Mouse (Mus musculus) testis, adult 2 months (tissue): Measurements from ENCODE around the gene Cd6. TPM values are rescaled to one million over a fixed set of nuclear protein-coding genes. Genes with fewer than 3 reads are reported as not detected.

Experiments
- H3K27ac ChIP-seq: fragments of 200-500 bp; 2 replicates; pipeline ENCODE4 v1.5.1; 2012; ENCODE audit warnings: low read depth, low read length; ENCODE audit not compliant: control insufficient read depth, insufficient read depth
- H3K27me3 ChIP-seq: fragments of 200-500 bp; 2 replicates; pipeline ENCODE4 v1.6.1; 2012; ENCODE audit warnings: mild to moderate bottlenecking, low read length, moderate library complexity; ENCODE audit not compliant: control insufficient read depth, insufficient read depth
- H3K36me3 ChIP-seq: fragments of 200-500 bp; 2 replicates; pipeline ENCODE4 v1.6.1; 2012; ENCODE audit warnings: mild to moderate bottlenecking, low read length; ENCODE audit not compliant: control insufficient read depth, insufficient read depth
- H3K4me1 ChIP-seq: fragments of 200-500 bp; 2 replicates; pipeline ENCODE4 v1.6.1; 2012; ENCODE audit warnings: low read length; ENCODE audit not compliant: control insufficient read depth, insufficient read depth
- H3K4me3 ChIP-seq: fragments of 200-500 bp; 2 replicates; pipeline ENCODE4 v1.5.1; 2012; ENCODE audit warnings: low read depth, mild to moderate bottlenecking, low read length, moderate library complexity, mixed read lengths; ENCODE audit not compliant: control insufficient read depth
- CTCF ChIP-seq: fragments of 200-500 bp; IDR thresholded peaks from 2 replicates; pipeline ENCODE4 v1.5.1; 2012; ENCODE audit warnings: low read depth, mild to moderate bottlenecking, inconsistent platforms, low read length, moderate library complexity; ENCODE audit not compliant: control insufficient read depth, insufficient read depth, insufficient replicate concordance
- POLR2A ChIP-seq: fragments of 200-500 bp; IDR thresholded peaks from 2 replicates; pipeline ENCODE4 v1.6.1; 2012; ENCODE audit warnings: low read depth, mild to moderate bottlenecking, inconsistent platforms, low read length, moderate library complexity; ENCODE audit not compliant: control insufficient read depth
- polyA plus RNA-seq: library from polyadenylated mRNA; depleted of rRNA; stranded (reverse); fragments of >200 nt; gene quantifications from 2 replicates; pipeline ENCODE4 v1.2.3, GENCODE M21; 2012

Gene Cd6
- polyA plus RNA-seq, 1 experiment = not detected

DNA sequence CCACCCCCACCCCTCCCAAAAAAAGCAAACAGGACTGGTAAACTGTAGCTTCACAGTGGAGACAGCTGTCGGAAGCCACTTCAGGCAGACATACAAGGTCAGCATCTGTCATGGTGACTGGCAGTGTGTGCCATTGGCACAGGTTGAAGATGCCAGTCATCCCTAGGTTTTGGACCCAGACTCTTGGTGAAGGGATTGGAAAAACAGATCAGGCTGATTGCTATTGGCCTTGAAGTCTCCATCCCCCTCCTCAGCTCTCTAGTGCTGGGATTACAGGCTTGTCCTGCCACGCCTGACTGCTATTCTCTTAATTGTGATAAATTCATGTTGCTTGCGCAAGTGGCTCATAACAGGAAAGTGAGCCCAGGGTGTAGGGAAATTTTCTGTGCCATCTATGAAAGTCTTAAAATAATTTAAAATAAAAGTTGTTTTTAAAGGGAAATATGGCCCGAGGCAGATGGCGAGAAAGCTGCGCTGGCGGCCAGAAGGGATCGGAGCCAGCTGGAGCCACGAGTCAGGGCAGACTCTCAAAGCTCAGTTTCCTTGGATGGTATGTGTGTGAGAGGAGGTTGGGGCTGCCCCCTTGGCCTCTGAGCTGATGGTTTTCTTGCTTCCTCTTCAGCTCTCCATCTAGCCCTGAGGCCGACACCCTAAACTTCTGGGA lies 44.9 kb downstream of the Cd6 start:
- Histone ChIP-seq H3K27me3 (no peaks in the 10 kb centered on the region), H3K4me3 (no peak overlapping the region), H3K36me3 (no peaks in the 10 kb centered on the region), H3K4me1 (no peaks in the 10 kb centered on the region; the same call in 1 of the 2 replicates), H3K27ac (no peak overlapping the region)
- no peak for TF ChIP-seq CTCF
- no peak for TF ChIP-seq POLR2A

DNA sequence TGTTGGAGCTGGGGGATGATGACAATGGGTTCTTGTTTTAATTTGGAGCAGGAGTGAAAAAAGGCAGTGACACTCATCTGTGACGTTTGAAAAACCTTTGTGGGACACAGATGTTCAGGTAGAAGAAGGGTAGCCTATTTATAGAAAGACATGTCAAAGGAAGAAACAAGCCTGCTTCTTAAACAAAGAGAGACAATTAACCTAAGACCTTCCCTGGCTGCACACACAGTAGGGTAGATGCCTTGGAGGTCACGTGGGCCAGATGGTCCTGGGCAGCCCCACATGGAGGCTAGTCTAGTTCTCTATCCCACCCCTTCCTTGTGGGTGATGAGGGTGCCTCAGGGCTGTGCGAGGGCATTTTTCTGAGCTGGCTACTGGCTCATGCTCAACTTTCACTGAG lies 45.8 kb downstream of the Cd6 start:
- Histone ChIP-seq H3K36me3 (no peaks in the 10 kb centered on the region), H3K27ac (no peak overlapping the region)
- TF ChIP-seq POLR2A = no peak
- TF ChIP-seq CTCF = no peak

DNA sequence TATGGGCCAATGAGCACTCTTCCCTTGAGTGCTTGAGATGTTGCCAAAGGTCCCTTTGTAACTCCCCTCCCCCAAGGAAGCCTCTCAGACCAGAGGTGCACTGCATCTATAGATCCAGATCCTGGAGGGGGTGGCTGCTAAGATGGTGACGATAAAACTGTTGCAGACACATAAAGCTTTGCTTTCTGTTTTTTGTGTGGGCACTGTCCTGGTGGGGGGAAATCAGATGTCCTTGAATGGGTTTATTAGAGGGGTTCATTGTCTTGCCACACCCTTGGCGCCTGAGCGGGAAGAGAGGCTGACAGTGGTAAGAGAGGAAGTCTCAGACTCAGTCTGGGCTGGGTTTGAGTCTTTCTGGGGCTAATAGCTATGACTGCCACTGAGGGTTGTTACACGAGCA lies 46.7 kb downstream of the Cd6 start:
- Histone ChIP-seq H3K27ac (no peak overlapping the region), H3K4me3 (no peak overlapping the region), H3K4me1 (no peaks in the 10 kb centered on the region; the same call in 1 of the 2 replicates), H3K36me3 (no peaks in the 10 kb centered on the region), H3K27me3 (no peaks in the 10 kb centered on the region)
- no peak for TF ChIP-seq POLR2A
- no peak for TF ChIP-seq CTCF

More for the DNA sequence above, 45.8 kb downstream of the Cd6 start:
- H3K27me3 ChIP-seq = no peaks in the 10 kb centered on the region
- H3K4me3 ChIP-seq = no peak overlapping the region
- H3K4me1 ChIP-seq = no peaks in the 10 kb centered on the region; the same call in 1 of the 2 replicates

GRCm38 (mm10) chr19:10781641-10782040 lies 48.2 kb downstream of the Cd6 start:
- H3K36me3 ChIP-seq = no peaks in the 10 kb centered on the region
- TF ChIP-seq CTCF = no peak
- no peak for TF ChIP-seq POLR2A
- H3K4me1 ChIP-seq = no peaks in the 10 kb centered on the region
- no peaks in the 10 kb centered on the region for H3K27me3 ChIP-seq
- H3K27ac ChIP-seq = no peak overlapping the region
- H3K4me3 ChIP-seq = no peak overlapping the region

GRCm38 (mm10) chr19:10776906-10777305 lies 53.0 kb downstream of the Cd6 start:
- H3K36me3 ChIP-seq = no peaks in the 10 kb centered on the region
- TF ChIP-seq POLR2A = no peak
- no peak for TF ChIP-seq CTCF
- no peaks in the 10 kb centered on the region for H3K4me1 ChIP-seq
- H3K27ac ChIP-seq = no peak overlapping the region
- no peak overlapping the region for H3K4me3 ChIP-seq
- no peaks in the 10 kb centered on the region for H3K27me3 ChIP-seq

- Histone ChIP-seq H3K4me1 (no peaks in the 10 kb centered on the region), H3K27me3 (no peaks in the 10 kb centered on the region), H3K27ac (no peak overlapping the region), H3K4me3 (no peak overlapping the region), H3K36me3 (no peaks in the 10 kb centered on the region)
- TF ChIP-seq POLR2A (no peak), CTCF (no peak)
Measured at GRCm38 (mm10) chr19:10774141-10774540, 55.7 kb downstream of the Cd6 start.

GRCm38 (mm10) chr19:10773384-10773783 lies 56.5 kb downstream of the Cd6 start:
- no peak overlapping the region for H3K27ac ChIP-seq
- H3K36me3 ChIP-seq = no peaks in the 10 kb centered on the region
- H3K27me3 ChIP-seq = no peaks in the 10 kb centered on the region
- H3K4me1 ChIP-seq = no peaks in the 10 kb centered on the region
- TF ChIP-seq POLR2A (no peak), CTCF (no peak)
- H3K4me3 ChIP-seq = no peak overlapping the region

DNA sequence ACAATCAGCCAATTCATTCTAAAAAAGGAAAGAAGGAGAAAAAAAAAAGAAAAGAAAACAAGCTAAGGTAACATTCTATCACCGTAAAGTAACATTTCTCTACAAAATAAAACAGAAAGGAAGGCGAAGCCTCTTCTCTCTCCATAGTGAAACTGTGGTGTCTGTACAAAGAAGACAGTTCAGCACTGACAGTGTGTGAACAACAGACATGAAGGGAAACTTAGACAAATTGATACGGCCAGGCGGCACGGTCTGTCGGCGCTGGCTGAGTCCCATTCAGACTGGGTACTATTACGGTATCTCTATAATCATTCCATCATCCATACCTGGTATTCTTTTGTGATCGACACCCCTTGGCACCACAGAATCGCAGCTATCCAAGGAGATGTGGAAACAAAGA lies 57.0 kb downstream of the Cd6 start:
- H3K27ac ChIP-seq = no peak overlapping the region
- H3K27me3 ChIP-seq = no peaks in the 10 kb centered on the region
- TF ChIP-seq CTCF (no peak), POLR2A (no peak)
- H3K4me1 ChIP-seq = no peaks in the 10 kb centered on the region
- no peaks in the 10 kb centered on the region for H3K36me3 ChIP-seq
- no peak overlapping the region for H3K4me3 ChIP-seq
